Mouse (Mus musculus) neural tube, embryonic 10.5 days (tissue): ENCODE measurements around the gene Ccnh.
"Not testable (repeated sequence)": the region's sequence is repeated elsewhere in the genome, so short reads cannot be mapped to it uniquely, and the experiment has no call there.

Experiments
- DNase-seq: peaks from one replicate; pipeline ENCODE4 v3.0.0-alpha.2; 2017; ENCODE audit warnings: low spot score; ENCODE audit errors: extremely low spot score

Gene Ccnh

GRCm38 (mm10) chr13:85188903-85189643 lies at the start of gene Ccnh:
TSS of gene Ccnh (plus strand) at chr13:85189408.
- peak; percentile 91 for DNase-seq

GRCm38 (mm10) chr13:85143361-85143760 lies 45.8 kb upstream of the Ccnh start:
- DNase-seq = not testable (repeated sequence)

GRCm38 (mm10) chr13:85146471-85146870 lies 42.7 kb upstream of the Ccnh start:
- DNase-seq = no peak

- DNase-seq = no peak
These were observed 34.5 kb upstream of the Ccnh start for GRCm38 (mm10) chr13:85154746-85155145.

GRCm38 (mm10) chr13:85159971-85160370 lies 29.2 kb upstream of the Ccnh start:
- DNase-seq = no peak

GRCm38 (mm10) chr13:85164512-85165124 lies 24.6 kb upstream of the Ccnh start:
- DNase-seq = no peak

GRCm38 (mm10) chr13:85189644-85190121 lies 475 bp downstream of the Ccnh start:
- DNase-seq = no peak

GRCm38 (mm10) chr13:85191253-85191652 lies 2.0 kb downstream of the Ccnh start:
- DNase-seq = no peak

- no peak for DNase-seq
These were observed 18.3 kb downstream of the Ccnh start for GRCm38 (mm10) chr13:85207493-85207892.

GRCm38 (mm10) chr13:85208656-85209055 lies 19.4 kb downstream of the Ccnh start:
- no peak for DNase-seq

- no peak for DNase-seq
These were observed 21.1 kb downstream of the Ccnh start for GRCm38 (mm10) chr13:85210353-85210752.

- no peak for DNase-seq
These were observed 29.4 kb downstream of the Ccnh start for GRCm38 (mm10) chr13:85218656-85219055.

- DNase-seq = no peak
These were observed 49.6 kb downstream of the Ccnh start for GRCm38 (mm10) chr13:85238760-85239159.
